Mouse (Mus musculus) A20 (cell line): ENCODE data around the gene Gpc6.

Source experiments
- DNase-seq: peaks from one replicate; pipeline ENCODE4 v3.0.0-alpha.2; 2011; ENCODE audit warnings: low read depth, low spot score

Gene Gpc6

DNA sequence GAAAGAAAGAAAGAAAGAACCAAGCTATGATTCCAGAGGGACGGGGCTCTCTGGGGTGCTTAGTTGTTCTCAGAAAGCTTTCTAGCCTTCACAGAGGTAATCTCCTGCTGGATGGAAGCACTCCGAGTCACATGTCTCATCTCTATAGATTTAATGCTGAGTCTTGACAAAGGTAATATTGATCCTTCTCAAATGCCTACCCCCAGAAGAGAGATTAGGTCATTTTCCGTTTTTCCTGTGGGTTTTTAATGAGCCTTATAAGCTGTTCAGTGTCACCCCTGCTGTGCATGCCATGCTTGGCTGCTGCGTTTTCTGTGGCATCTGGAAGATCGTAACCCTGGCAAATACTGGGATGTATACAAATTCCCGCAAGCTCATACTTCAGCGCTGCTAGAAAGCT lies 527.0 kb downstream of the Gpc6 start:
- no peak for DNase-seq

DNA sequence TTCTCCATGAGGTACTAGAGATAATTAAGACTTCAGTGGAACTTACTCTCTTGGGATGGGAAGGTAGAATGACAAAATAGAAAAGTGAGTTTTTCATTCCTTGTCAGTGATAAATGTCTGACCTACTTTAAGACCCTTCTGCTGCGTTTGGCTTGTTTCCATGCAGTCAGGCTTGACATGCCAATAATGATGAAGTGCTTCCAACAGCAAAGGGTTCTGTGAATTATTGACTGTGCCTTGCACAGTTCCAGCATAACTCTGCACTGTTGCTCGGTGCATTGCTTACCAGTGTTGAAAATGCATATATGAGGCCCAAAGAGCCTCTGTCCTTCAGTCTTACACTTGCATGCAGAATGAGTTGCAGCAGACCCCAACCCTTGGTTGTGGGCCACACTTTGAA lies 548.3 kb downstream of the Gpc6 start:
- no peak for DNase-seq

DNA sequence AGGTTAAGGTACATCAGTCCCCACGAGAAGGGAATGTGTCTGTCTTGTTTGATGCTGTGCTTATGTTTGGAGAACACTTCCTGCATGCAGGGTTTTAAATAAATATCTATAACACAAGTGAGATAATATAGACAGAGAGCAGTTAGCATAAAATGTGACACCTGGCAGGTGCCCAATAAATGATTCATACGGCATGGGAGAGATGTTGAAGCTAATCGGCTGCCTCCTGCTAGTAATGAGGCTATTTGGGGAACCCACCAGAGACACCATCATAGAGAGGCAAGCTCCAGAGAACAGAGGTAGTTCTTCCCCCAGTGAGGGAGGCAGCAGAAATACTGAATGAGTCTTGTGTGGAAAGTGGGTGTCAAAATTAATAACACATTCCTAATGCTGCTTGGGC lies 553.8 kb downstream of the Gpc6 start:
- DNase-seq, result no peak

GRCm38 (mm10) chr14:117487161-117487754 lies 562.1 kb downstream of the Gpc6 start:
- DNase-seq, result no peak

DNA sequence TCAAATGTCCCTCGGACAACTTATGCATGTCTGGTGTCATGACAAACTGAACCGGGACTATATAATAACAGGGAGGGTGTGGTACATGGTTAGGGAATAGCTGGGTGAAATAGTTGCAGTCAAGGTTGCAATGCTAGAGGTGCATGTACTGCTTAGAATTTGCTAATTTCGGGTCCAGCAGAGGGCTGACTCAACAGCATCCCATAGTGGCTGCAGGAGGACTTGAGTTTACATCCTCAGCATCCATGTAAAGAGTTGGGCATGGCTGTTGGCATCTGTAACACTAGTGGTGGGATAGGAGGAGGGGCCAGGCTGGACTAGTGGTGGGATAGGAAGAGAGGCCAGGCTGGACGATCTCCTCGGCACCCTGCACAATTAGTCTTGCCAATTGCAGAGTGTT lies 565.4 kb downstream of the Gpc6 start:
- no peak for DNase-seq

DNA sequence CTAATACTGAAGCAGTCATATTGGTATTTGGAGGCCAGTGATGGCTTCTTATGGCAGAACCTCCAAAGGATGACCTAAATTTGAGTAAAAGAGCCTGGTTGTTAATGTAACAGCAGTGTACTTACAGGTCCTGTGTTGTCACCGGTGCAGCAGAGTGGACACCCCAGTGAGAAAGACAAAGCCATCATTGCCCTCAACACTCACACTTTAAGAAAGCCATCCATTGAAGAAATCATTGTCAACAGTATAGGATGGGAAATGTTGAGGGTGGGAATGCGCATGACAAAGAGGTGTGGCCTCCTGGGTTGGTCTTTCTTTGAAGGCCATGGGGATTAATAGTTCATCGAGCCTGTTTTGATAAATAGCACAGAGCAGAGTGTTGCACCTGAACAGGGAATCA lies 570.0 kb downstream of the Gpc6 start:
- DNase-seq, result no peak

- no peak for DNase-seq
These were observed 573.7 kb downstream of the Gpc6 start for GRCm38 (mm10) chr14:117498785-117499184.

DNA sequence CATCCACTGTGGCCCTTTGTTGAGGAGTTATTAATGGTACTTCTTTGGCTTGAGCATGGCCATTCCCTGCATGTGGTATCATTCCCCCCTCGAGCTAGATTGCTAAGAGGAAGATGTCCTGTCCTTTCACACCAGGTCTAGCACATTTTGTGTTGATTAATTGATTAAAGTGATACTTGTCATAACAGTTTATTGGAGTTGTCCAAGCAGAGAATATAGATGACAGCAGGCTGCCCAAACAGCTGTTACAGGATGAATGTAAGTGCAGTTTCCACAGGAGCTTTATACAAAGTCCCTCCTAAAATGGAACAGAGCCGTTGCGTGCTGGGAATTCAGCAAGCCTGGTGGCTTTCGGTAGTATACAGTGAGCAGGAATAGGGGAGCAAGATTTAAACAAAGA lies 574.2 kb downstream of the Gpc6 start:
- no peak for DNase-seq

DNA sequence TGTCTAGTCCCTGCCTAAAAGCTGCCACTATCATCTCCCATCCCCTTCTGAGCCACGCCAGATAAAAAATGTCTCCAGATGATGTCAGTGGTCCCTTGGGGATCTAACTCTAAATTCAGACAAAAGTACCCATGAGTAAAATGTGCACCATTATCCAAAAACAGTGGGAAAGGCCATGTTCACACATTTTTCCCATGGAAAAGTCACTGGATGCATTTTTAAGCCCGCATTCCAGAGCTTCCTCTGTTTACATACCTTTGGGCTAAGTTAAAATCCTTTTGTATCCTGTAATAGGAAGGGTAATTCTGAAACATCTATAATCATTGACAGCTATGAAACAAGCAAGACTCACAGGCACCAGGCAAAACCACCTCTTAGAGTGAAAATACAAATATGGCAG lies 589.7 kb downstream of the Gpc6 start:
- no peak for DNase-seq

DNA sequence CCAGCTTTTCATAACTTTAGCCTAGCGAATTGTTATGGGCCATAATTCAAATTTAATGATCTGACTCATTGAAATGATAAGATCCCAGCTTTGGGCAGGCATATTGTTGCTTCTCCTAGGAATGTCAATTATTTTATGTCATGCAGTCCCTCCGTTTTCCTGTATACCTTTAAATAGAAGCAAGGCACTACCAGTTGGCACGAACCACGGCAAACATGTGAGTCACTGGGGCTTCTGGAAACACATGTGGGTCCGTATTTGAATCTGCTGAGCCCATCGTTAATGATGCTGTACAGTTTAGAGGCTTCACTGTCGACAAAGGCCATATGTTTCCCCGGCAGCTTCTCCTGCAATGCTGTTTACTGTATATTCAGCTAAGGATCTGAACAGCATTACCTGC lies 594.5 kb downstream of the Gpc6 start:
- DNase-seq, result no peak

- DNase-seq, result no peak
These were observed 595.6 kb downstream of the Gpc6 start for GRCm38 (mm10) chr14:117520706-117521105.

GRCm38 (mm10) chr14:117525133-117525532 lies 600.0 kb downstream of the Gpc6 start:
- DNase-seq, result no peak

- no peak for DNase-seq
These were observed 601.9 kb downstream of the Gpc6 start for GRCm38 (mm10) chr14:117527053-117527452.

- DNase-seq, result no peak
These were observed 604.3 kb downstream of the Gpc6 start for GRCm38 (mm10) chr14:117529439-117529838.

- no peak for DNase-seq
These were observed 627.7 kb downstream of the Gpc6 start for GRCm38 (mm10) chr14:117552776-117553175.

- DNase-seq, result no peak
These were observed 631.7 kb downstream of the Gpc6 start for GRCm38 (mm10) chr14:117556715-117557320.

GRCm38 (mm10) chr14:117562146-117562545 lies 637.0 kb downstream of the Gpc6 start:
- DNase-seq, result no peak

GRCm38 (mm10) chr14:117569278-117569677 lies 644.2 kb downstream of the Gpc6 start:
- no peak for DNase-seq

DNA sequence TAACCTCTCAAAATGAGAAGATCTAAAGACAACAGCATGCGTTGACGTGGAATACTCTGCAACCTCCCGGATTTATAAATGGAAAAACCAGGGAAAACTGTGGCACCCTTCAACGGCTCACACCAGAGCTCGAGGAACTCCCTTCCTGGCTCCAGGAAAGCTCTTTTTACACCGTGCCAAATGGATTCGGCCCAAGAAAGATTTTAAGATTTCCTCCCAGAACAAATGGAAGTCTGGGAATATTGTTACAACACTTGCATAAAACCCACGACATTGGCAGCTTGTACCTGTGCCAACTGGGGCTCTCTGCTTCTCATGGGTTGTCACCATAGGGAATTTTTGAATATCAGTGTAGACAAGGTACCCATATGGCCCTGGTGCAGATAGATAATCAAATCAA lies 647.1 kb downstream of the Gpc6 start:
- no peak for DNase-seq

- DNase-seq, result no peak
These were observed 649.1 kb downstream of the Gpc6 start for GRCm38 (mm10) chr14:117574216-117574615.

- DNase-seq, result no peak
These were observed 656.6 kb downstream of the Gpc6 start for GRCm38 (mm10) chr14:117581740-117582139.

- DNase-seq, result no peak
These were observed 674.6 kb downstream of the Gpc6 start for GRCm38 (mm10) chr14:117599758-117600157.

DNA sequence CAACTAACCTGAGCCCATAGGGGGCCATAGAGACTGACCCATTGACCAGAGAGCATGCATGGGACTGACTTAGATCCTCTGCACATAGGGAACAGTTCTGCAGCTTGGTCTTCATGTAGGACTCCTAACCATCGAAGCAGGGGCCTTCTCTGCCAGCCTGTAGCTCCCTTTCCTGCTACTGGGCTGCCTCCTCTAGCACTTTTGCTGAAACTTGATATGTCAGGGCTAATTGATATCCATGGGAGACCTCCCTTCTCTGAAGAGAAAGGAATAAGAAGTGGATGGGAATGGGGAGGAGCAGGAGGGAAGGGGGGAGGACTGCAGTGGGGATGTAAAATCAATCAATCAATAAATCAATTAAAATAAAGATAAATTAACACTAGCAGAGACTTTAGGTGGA lies 678.7 kb downstream of the Gpc6 start:
- no peak for DNase-seq

GRCm38 (mm10) chr14:117605750-117606149 lies 680.6 kb downstream of the Gpc6 start:
- no peak for DNase-seq
